Mouse (Mus musculus) large intestine, adult 2 months (tissue): ENCODE measurements around the gene Wfdc21. TPM values are rescaled to one million over a fixed set of nuclear protein-coding genes. Genes with fewer than 3 reads are reported as not detected.

Experiments used
- DNase-seq: peaks from one replicate; pipeline ENCODE4 v3.0.0-alpha.2; 2012; ENCODE audit warnings: low read depth, low spot score
- WGBS: fragments of 180-500 bp; shearing (Covaris S2); methylation state at CpG from one replicate; pipeline ENCODE4 v1.1.7; 2018; 5-methylcytosine and 5-hydroxymethylcytosine counted together
- polyA plus RNA-seq: library from polyadenylated mRNA; depleted of rRNA; stranded (reverse); fragments of >200 nt; gene quantifications from 2 replicates; pipeline ENCODE4 v1.2.3, GENCODE M21; 2012; rRNA removed

The Wfdc21 gene
- 0.86 and 2.0 TPM in 2 replicates for polyA plus RNA-seq

DNA sequence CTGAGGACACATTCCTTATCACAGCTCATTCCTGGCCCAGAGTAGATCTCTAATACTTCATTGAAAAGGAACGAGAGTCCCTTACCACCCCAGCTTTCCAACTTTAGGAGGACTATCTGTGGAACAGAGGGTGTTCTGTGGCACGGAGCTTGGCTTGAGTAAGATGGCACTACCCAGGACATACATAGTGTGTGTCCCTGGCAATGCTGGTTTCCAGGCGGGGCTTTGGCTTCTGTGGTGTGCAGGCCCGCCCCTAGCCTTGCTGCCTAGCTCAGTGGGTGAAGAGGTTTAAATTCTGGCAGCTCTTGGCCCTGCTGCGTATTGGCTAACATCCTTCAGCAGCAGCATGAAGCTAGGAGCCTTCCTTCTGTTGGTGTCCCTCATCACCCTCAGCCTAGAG, at the start of gene Wfdc21:
Gene Wfdc21 (plus strand): TSS at position 260 of the 400 bp plus-strand sequence.
- DNase-seq = no peak
- 74% methylated on average over 5 of the region's 5 CpGs for WGBS

GRCm38 (mm10) chr11:83703705-83704104, 43.0 kb upstream of the Wfdc21 start, which contains the start of gene Wfdc17:
Gene Wfdc17 (plus strand): TSS chr11:83703991.
- DNase-seq = no peak
- WGBS = 0% methylated on average over 1 of the region's 1 CpGs

DNA sequence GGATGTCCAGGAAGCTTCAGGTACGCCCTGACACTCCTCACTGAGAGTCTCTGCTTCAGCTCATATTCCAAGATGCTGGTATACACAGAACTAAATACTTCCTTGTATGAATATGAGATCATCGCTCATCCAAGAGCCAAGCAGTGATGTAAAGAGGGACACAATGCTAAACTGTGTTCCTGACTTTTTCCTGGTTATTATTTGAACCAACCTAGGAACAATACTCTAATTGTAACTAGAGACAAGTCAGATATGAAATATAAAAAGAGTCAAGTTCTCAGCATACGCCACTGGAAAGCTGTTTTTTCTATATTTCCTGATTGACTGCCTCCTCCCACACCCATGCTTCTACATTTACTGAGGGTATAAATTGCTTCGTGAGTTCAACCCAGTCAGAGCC, 38.0 kb upstream of the Wfdc21 start, which contains the start of gene Wfdc18:
Gene Wfdc18 (plus strand): TSS at position 301 of the 400 bp plus-strand sequence.
- WGBS = 27% methylated on average over 4 of the region's 4 CpGs
- DNase-seq = no peak

- no peak for DNase-seq
- 86% methylated on average over 5 of the region's 5 CpGs for WGBS
Observed at GRCm38 (mm10) chr11:83709683-83710082, 37.1 kb upstream of the Wfdc21 start.

GRCm38 (mm10) chr11:83712671-83713070, 34.1 kb upstream of the Wfdc21 start:
- DNase-seq = no peak
- 12% methylated on average over 1 of the region's 1 CpGs for WGBS

DNA sequence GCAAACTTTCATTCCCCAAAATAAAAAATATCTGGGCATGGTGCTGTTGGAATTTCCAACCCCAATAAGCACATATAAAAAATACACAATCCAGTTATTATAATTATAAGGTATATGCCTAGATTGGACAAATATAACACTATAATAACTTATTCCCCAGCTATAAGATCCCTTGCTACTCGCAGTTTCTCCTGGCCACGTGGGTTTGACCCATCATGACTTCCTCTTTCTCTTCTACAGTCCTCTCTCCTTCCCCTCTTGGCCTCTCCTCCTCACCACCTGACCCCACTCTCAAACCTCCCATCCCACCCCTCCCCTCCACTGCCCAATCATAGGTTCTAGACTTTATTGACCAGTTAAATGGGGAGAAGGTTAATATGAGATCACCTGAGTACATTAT, 32.8 kb upstream of the Wfdc21 start:
- no peak for DNase-seq
- WGBS = 72% methylated on average over 2 of the region's 2 CpGs

GRCm38 (mm10) chr11:83717042-83717665, 29.6 kb upstream of the Wfdc21 start:
- 37% methylated on average over 6 of the region's 6 CpGs for WGBS
- DNase-seq = no peak

- no peak for DNase-seq
Observed at GRCm38 (mm10) chr11:83720766-83721165, 26.0 kb upstream of the Wfdc21 start.

GRCm38 (mm10) chr11:83728757-83729432, 17.8 kb upstream of the Wfdc21 start:
- WGBS = 54% methylated on average over 3 of the region's 3 CpGs
- DNase-seq = no peak

- no peak for DNase-seq
- 95% methylated on average over 1 of the region's 1 CpGs for WGBS
Observed at GRCm38 (mm10) chr11:83731116-83731515, 15.6 kb upstream of the Wfdc21 start.

DNA sequence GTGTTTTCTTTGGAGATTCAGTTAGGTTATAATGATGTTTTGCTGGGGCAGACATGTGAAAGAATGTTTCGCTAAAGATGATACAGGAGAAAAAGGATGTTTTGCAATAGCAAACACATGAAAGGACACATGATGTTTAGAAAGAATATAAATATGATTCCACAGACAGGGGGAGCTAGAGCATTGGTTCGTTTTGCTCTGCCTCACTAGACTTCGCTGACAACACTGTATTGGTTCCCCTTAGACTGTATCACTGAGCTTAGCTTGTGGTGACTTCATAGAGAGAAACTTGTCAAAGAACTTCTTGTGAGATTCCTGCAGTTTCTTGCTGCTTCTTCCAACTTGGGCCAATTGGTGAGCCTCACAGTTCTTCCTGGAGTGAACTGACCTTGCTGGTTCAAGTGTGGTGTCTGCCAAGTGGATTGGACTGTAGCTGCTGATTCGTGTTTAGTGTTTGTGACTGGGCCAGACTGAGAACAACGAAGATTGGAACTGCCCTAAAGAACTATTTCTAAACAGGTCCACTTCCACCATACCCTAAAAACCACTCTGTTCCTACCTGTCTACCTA, 13.6 kb upstream of the Wfdc21 start:
- DNase-seq = no peak
- 78% methylated on average over 5 of the region's 5 CpGs for WGBS

GRCm38 (mm10) chr11:83734215-83734614, 12.5 kb upstream of the Wfdc21 start:
- DNase-seq = no peak
- WGBS = 84% methylated on average over 1 of the region's 1 CpGs

GRCm38 (mm10) chr11:83735881-83736280, 10.9 kb upstream of the Wfdc21 start:
- DNase-seq = no peak
- WGBS = 58% methylated on average over 2 of the region's 2 CpGs

GRCm38 (mm10) chr11:83737109-83737558, 9.6 kb upstream of the Wfdc21 start:
- DNase-seq = no peak
- WGBS = 74% methylated on average over 3 of the region's 3 CpGs

- 27% methylated on average over 5 of the region's 5 CpGs for WGBS
- DNase-seq = peak; percentile 21
Observed at GRCm38 (mm10) chr11:83739241-83739640, 7.5 kb upstream of the Wfdc21 start.

DNA sequence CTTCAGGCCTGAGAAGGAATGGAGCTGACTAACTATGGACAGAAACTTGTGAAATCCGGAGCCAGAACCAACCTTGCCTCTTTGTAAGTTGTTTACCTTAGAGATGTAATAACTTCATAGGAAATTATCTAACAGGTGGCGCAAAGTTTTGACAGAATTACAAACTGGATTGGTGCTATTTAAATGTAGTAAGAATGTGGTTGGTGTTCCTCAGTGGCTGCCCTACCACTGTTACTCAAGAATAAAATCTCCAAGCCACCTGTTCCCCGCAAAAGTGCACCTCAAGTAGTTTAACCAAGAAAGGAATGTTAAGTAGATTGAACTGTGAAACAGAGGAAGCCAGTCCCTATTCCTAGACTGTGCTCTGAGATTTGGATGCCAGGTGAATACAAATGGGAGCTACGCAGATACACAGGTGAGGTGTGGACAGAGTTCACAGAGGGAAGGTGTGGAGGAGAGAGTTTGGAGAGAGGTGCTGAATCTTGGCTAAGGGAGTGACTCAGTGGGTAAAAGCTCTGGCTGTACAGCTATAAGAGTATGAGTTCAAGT, 6.2 kb upstream of the Wfdc21 start:
- 41% methylated on average over 4 of the region's 4 CpGs for WGBS
- no peak for DNase-seq

- DNase-seq = no peak
- WGBS = 72% methylated on average over 5 of the region's 5 CpGs
Observed at GRCm38 (mm10) chr11:83741841-83742240, 4.9 kb upstream of the Wfdc21 start.

- no peak for DNase-seq
- WGBS = 55% methylated on average over 9 of the region's 9 CpGs
Observed at GRCm38 (mm10) chr11:83742731-83743355, 3.9 kb upstream of the Wfdc21 start.

- no peak for DNase-seq
- 81% methylated on average over 3 of the region's 3 CpGs for WGBS
Observed at GRCm38 (mm10) chr11:83743525-83743924, 3.2 kb upstream of the Wfdc21 start.

- WGBS = 63% methylated on average over 4 of the region's 4 CpGs
- no peak for DNase-seq
Observed at GRCm38 (mm10) chr11:83746152-83746551, 588 bp upstream of the Wfdc21 start.
